Mouse (Mus musculus) lung, embryonic 16.5 days (tissue): ENCODE measurements around the gene Arl3. TPM values are rescaled to one million over a fixed set of nuclear protein-coding genes. Genes with fewer than 3 reads are reported as not detected.

Source experiments
- ATAC-seq: fragments of 200-750 bp; cut with Nextera tagmentation; 2 replicates; pipeline ENCODE4 v1.8.0; 2017; ENCODE audit warnings: low read depth, mild to moderate bottlenecking, moderate library complexity
- H3K27ac ChIP-seq: fragments of 300-500 bp; sonication (generic); 2 replicates; pipeline ENCODE4 v1.5.1; 2014; ENCODE audit warnings: mild to moderate bottlenecking, control low read depth, low read length
- H3K27me3 ChIP-seq: fragments of 300-500 bp; sonication (generic); 2 replicates; pipeline ENCODE4 v1.6.1; 2014; ENCODE audit warnings: low read depth, low read length, mixed read lengths; ENCODE audit not compliant: control insufficient read depth, insufficient read depth
- H3K36me3 ChIP-seq: fragments of 300-500 bp; sonication (generic); 2 replicates; pipeline ENCODE4 v1.6.1; 2014; ENCODE audit warnings: low read length; ENCODE audit not compliant: control insufficient read depth, insufficient read depth
- H3K4me1 ChIP-seq: fragments of 300-500 bp; sonication (generic); replicated peaks from 2 replicates; pipeline ENCODE4 v1.6.1; 2014; ENCODE audit warnings: low read length, mixed read lengths; ENCODE audit not compliant: control insufficient read depth, insufficient read depth
- H3K4me2 ChIP-seq: fragments of 300-500 bp; sonication (generic); 2 replicates; pipeline ENCODE4 v1.6.1; 2014; ENCODE audit warnings: low read depth, low read length, control low read depth
- H3K4me3 ChIP-seq: fragments of 300-500 bp; sonication (generic); 2 replicates; pipeline ENCODE4 v1.5.1; 2014; ENCODE audit warnings: mild to moderate bottlenecking, low read length, control low read depth
- H3K9ac ChIP-seq: fragments of 300-500 bp; sonication (generic); 2 replicates; pipeline ENCODE4 v1.6.1; 2014; ENCODE audit warnings: low read length, control low read depth
- H3K9me3 ChIP-seq: fragments of 300-500 bp; sonication (generic); 2 replicates; pipeline ENCODE4 v1.6.1; 2016; ENCODE audit warnings: low read length; ENCODE audit not compliant: control insufficient read depth
- WGBS: fragments of 180-500 bp; shearing (Covaris S2); extraction: QIAGEN DNeasy Blood & Tissue Kit; methylation state at CpG from one replicate; pipeline ENCODE4 v1.1.7; 2014; 5-methylcytosine and 5-hydroxymethylcytosine counted together
- polyA plus RNA-seq: library from polyadenylated mRNA; unstranded; fragments of >200 nt; fragmentation: Nextera tagmentation; extraction: Ambion mirVana; gene quantifications from 2 replicates; pipeline ENCODE4 v1.2.1, GENCODE M21; 2015

Gene Arl3
- polyA plus RNA-seq, 1 experiment from 2014 or later = 118 TPM

DNA sequence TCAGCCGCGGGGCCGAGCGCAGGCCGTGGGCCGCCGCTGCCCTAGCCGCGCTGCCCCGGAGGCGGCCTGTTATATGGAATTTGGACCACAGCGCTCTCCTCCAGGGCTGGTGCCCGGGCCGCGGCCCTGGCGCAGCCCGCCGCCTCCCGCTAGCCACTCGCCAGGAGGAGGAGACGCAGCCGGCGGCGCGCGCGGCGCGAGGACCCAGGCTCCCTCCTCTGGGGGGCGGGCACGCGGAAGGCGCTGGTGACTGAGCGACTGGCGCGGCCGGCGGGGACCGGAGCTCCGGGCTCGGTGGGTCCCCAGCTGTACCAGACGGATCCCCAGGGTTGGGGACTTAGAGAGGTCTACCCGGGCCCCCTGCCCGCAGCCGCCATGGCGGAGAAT lies 70.9 kb downstream of the Arl3 start:
- no peak for ATAC-seq
- Histone ChIP-seq H3K4me2 (peak overlapping the region; percentile 96), H3K27me3 (no peaks in the 10 kb centered on the region), H3K4me1 (peaks cover 30% of the 10 kb centered on the region), H3K27ac (peak overlapping the region; percentile 100), H3K4me3 (peak overlapping the region; percentile 91), H3K36me3 (peaks cover 11% of the 10 kb centered on the region), H3K9ac (peak overlapping the region; percentile 99), H3K9me3 (no peaks in the 10 kb centered on the region)
- under 1% methylated on average over 32 of the region's 46 CpGs for WGBS

DNA sequence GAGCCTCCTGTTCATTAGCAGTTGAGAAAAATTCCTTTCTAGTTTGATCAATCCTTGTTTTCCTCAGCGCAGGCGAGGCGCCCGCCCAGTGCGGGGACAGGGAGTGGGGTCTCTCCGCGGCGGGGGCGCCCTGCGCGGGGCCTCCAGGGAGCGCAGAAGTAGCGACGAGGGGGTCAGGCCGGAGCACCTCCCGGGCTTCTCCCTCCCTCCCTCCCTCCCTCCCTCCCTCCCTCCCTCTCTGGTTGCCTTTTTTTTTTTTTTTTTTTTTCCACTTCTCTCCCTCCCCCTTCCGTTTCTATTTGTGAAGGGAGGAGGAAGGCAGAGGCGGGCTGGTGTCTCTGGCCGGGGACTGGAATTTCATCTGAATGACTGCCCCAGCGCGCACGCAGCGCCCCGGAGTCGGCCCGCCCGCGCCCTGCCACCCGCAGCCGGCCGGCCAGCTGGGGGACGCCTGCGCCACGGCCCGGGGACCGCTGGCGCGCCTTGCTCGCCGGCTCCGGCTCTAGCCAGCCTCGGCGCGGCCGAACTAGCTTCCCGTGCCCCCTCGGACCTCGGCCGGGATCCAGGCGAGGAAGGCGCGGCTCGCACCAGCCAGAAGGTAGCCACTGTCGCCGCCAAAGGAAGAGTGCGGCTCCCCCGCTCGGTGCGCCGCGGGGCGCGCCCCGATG lies 71.5 kb downstream of the Arl3 start, which contains the start of gene Trim8:
Trim8 (plus strand) TSS at position 302 of the 668 bp plus-strand sequence.
- H3K4me1 ChIP-seq = peaks cover 24% of the 10 kb centered on the region
- H3K27me3 ChIP-seq = no peaks in the 10 kb centered on the region
- H3K27ac ChIP-seq = peak within 1 kb of the TSS; percentile 100
- peak within 1 kb of the TSS; percentile 91 for H3K4me3 ChIP-seq
- no peaks in the 10 kb centered on the region for H3K9me3 ChIP-seq
- H3K4me2 ChIP-seq = peak within 1 kb of the TSS; percentile 96
- peak; percentile 48 for ATAC-seq
- 0% methylated on average over 50 of the region's 64 CpGs for WGBS
- H3K36me3 ChIP-seq = peaks cover 6% of the 10 kb centered on the region
- peak within 1 kb of the TSS; percentile 99 for H3K9ac ChIP-seq

DNA sequence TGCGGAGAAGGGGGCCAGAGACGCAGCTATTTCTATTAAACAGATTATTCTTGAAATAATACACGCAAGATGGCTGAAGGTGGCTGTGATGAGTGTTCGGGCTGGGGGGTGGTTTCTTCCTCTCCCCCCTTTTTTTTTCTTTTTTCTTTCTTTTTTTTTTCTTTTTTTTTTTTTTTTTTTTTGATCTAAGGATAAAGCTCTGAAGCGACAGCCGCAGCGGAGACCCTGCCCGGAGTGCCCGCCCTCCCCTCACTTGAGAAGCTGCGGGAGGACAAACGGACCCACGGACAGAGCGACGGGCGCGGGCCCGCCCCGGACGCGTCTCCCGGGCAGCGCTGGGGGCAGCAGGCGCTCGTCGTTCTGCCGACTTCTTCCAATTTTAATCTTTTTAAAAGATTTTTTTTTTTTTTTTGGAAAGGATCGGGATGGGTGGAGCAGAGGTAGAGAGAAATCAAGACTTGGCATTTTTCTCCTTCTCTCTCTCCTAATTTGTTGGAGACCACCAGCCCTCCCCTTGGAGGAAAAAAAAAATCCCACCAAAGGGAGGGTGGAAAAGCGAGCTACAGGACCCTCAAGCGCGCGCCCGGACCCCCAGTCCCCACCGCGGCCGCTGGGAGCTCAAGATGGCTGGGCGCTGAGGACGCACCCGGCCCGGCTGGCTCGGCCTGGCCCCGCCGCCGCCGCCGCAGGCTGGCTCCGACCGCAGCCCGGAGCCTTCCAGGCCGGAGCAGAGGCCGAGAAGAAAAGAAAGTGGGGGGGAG lies 72.2 kb downstream of the Arl3 start:
- H3K27me3 ChIP-seq = no peaks in the 10 kb centered on the region
- peak overlapping the region; percentile 91 for H3K4me3 ChIP-seq
- H3K27ac ChIP-seq = peak overlapping the region; percentile 100
- no peaks in the 10 kb centered on the region for H3K9me3 ChIP-seq
- peak overlapping the region; percentile 99 for H3K9ac ChIP-seq
- ATAC-seq = peak; percentile 8
- peaks cover 3% of the 10 kb centered on the region for H3K36me3 ChIP-seq
- H3K4me2 ChIP-seq = peak overlapping the region; percentile 96
- under 1% methylated on average over 41 of the region's 50 CpGs for WGBS
- H3K4me1 ChIP-seq = peaks cover 17% of the 10 kb centered on the region

DNA sequence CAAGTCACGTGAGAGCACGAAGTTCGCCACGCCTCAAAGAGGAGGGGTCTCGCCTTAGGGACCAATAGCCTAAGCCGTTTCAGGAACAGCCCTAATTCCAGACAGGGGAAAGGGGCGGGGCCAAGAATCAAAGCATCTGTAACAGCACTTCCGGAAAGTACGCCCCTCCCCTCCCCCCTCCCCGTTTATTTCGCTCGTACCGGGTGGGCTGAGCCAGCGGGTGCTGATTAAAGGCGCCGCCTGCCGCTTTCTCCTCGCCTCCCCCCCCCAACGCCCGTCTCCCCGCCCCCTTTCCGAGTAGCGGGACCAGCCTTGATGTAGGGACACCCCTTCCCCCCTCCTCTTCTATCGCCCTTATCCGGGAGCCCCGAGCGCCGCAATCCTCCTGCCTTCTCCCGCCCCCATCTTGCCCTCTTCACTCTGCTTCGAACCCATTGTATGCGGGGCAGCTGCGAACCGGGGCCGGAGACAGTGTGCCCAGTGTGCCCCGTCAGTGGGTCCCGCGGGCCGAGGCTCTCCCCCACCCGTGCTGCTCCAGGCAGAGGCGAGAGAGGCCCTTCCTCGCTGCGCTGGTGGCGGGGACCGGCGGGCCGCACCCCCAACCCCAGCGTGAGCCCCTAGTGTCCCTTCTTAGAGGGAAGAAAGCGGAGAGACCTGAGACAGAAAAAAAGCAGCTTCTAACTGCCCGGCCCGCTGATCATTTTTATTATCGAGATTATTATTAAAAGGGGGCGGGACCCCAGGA lies 73.0 kb downstream of the Arl3 start:
- ATAC-seq = peak; percentile 76
- Histone ChIP-seq H3K4me2 (peak overlapping the region; percentile 96), H3K27ac (peak overlapping the region; percentile 100), H3K36me3 (no peaks in the 10 kb centered on the region), H3K4me3 (peak overlapping the region; percentile 91), H3K9me3 (no peaks in the 10 kb centered on the region), H3K27me3 (no peaks in the 10 kb centered on the region), H3K4me1 (peaks cover 9% of the 10 kb centered on the region), H3K9ac (peak overlapping the region; percentile 99)
- WGBS = under 1% methylated on average over 47 of the region's 52 CpGs

DNA sequence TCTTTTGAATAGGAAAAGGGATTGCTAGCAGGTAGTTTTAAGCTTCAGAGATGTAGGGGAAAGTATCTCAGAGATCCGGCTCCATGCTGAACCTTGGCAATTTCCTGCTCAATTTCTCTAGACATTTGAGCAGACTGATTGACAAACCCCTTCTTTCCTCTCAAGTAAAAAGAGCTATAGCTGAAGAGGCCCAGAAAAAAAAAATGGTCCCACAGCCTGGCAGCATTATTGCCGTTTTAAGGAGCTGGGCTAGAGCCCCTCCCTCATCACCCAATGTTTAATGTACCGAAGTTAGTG lies 73.5 kb downstream of the Arl3 start:
- peak overlapping the region; percentile 56 for H3K4me2 ChIP-seq
- no peak for ATAC-seq
- H3K27ac ChIP-seq = peak overlapping the region; percentile 91
- H3K27me3 ChIP-seq = no peaks in the 10 kb centered on the region
- peaks cover 4% of the 10 kb centered on the region for H3K4me1 ChIP-seq
- H3K9ac ChIP-seq = peak overlapping the region; percentile 48; the same call in 1 of the 2 replicates
- WGBS = 0% methylated on average over 3 of the region's 3 CpGs
- no peaks in the 10 kb centered on the region for H3K36me3 ChIP-seq
- H3K9me3 ChIP-seq = no peaks in the 10 kb centered on the region
- H3K4me3 ChIP-seq = peak overlapping the region; percentile 30

DNA sequence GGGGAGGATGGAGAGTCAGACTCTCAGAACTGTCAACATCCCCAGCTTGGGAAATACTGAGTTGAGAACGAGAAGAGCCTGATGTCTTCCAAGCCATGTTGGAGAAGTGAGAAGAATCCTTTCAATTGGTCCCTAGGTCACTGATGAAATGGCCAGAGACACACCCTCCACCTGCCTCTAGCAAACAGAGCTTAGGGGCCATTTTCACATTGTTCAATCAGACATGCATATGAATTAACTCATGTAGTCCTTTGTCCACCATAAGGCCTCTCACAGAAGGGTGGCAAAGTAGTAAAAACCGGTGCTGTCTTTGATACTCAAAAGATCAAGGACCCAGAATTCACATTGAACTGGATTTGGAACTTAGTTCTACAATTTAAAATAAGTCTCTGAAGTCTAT lies 75.8 kb downstream of the Arl3 start:
- Histone ChIP-seq H3K4me3 (no peak overlapping the region), H3K4me2 (no peak overlapping the region), H3K36me3 (no peaks in the 10 kb centered on the region), H3K9me3 (no peaks in the 10 kb centered on the region), H3K4me1 (peaks cover 2% of the 10 kb centered on the region; the same call in 1 of the 2 replicates), H3K27me3 (no peaks in the 10 kb centered on the region), H3K9ac (no peak overlapping the region), H3K27ac (no peak overlapping the region)
- no peak for ATAC-seq
- 69% methylated on average over 2 of the region's 2 CpGs for WGBS

DNA sequence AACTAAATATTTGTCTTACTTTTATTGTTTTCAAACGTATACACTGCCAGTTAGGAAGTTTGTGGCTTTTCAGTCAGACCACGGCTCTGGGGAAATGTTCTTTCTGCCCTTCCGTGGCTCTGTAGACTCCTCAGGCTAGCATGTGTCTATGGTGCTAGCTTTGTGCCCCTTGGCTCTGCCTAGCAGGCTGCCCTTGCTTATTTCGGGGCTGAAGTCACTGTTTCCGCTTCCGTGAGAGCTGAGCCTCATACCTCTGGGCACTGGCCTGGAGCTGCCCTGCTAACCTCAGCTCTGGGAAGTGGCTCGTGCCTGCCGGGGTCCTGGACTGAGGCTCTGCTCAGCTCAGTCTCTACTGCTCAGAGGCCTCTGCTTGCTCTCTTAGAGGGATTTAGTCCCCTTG lies 77.9 kb downstream of the Arl3 start:
- WGBS = 74% methylated on average over 8 of the region's 8 CpGs
- Histone ChIP-seq H3K27ac (no peak overlapping the region), H3K27me3 (no peaks in the 10 kb centered on the region)

DNA sequence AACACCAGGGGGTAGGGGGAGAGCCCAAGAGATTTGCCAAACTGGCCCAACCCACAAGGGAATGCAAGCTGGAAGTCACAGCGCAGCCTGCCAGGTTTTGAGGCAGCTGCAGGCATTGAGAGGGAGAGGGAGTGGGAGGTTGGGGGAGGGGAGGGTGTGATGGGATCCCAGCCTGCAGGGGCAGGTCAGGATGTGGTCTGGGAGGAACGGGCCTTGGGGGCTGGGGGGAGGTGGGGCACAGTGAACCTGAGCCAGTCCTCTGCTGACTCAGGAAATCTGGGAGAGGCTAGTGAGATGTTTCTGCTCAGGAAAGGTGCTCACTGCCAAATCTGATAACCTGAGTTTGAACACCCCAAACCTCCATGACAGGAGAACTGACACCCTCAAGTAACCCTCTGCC lies 82.4 kb downstream of the Arl3 start:
- ATAC-seq = peak; percentile 69
- H3K9me3 ChIP-seq = no peaks in the 10 kb centered on the region
- no peak overlapping the region; the same call in 1 of the 2 replicates for H3K27ac ChIP-seq
- WGBS = 3% methylated on average over 2 of the region's 2 CpGs
- no peak overlapping the region for H3K9ac ChIP-seq
- no peaks in the 10 kb centered on the region for H3K27me3 ChIP-seq
- H3K4me3 ChIP-seq = no peak overlapping the region
- no peak overlapping the region for H3K4me2 ChIP-seq
- peaks cover 29% of the 10 kb centered on the region for H3K4me1 ChIP-seq
- no peaks in the 10 kb centered on the region for H3K36me3 ChIP-seq

More for the DNA sequence above, 77.9 kb downstream of the Arl3 start:
- peaks cover 9% of the 10 kb centered on the region for H3K4me1 ChIP-seq
- no peaks in the 10 kb centered on the region for H3K36me3 ChIP-seq
- no peak overlapping the region for H3K4me2 ChIP-seq
- ATAC-seq = no peak
- H3K4me3 ChIP-seq = no peak overlapping the region
- H3K9ac ChIP-seq = no peak overlapping the region
- no peaks in the 10 kb centered on the region for H3K9me3 ChIP-seq

DNA sequence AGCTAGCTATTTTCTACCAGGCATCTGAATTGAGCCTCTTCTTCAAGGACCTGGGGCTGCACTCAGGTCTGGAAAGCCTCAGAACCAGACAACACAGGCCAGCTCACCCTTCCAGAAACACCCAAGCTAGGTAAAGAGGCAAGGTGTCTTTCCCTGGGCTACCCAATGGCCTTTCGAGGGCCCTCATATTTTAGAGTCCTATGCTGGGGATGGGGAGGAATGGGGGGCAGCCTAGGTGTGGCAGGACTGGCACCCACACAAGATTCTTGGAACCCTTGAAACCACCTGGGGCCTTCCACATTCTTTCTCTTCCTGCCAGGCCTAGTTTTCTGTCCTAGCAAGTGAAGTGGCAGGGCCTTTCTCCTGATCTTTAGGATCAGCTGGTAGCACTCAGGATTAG lies 83.5 kb downstream of the Arl3 start:
- peak; percentile 11; the same call in 1 of the 2 replicates for ATAC-seq
- peak overlapping the region; percentile 60 for H3K27ac ChIP-seq
- H3K4me1 ChIP-seq = peaks cover 40% of the 10 kb centered on the region

More for the DNA sequence above, 83.5 kb downstream of the Arl3 start:
- no peaks in the 10 kb centered on the region for H3K27me3 ChIP-seq
- H3K9ac ChIP-seq = no peak overlapping the region
- no peaks in the 10 kb centered on the region for H3K9me3 ChIP-seq
- H3K36me3 ChIP-seq = no peaks in the 10 kb centered on the region
- 85% methylated on average over 1 of the region's 1 CpGs for WGBS
- H3K4me3 ChIP-seq = no peak overlapping the region
- no peak overlapping the region for H3K4me2 ChIP-seq
